Mouse (Mus musculus) small intestine, adult 2 months (tissue): ENCODE data around the gene Dus1l. TPM values are rescaled to one million over a fixed set of nuclear protein-coding genes. Genes with fewer than 3 reads are reported as not detected.
"Not testable (repeated sequence)": the region's sequence is repeated elsewhere in the genome, so short reads cannot be mapped to it uniquely, and the experiment has no call there.

Experiments used
- H3K27ac ChIP-seq: fragments of 200-500 bp; 2 replicates; pipeline ENCODE4 v1.5.1; 2012; ENCODE audit warnings: low read depth, low read length, control low read depth, inconsistent platforms; ENCODE audit not compliant: insufficient read depth
- H3K27me3 ChIP-seq: fragments of 200-500 bp; 2 replicates; pipeline ENCODE4 v1.6.1; 2012; ENCODE audit warnings: mild to moderate bottlenecking, moderate library complexity, low read length, inconsistent platforms; ENCODE audit not compliant: control insufficient read depth, insufficient read depth
- H3K36me3 ChIP-seq: fragments of 200-500 bp; 2 replicates; pipeline ENCODE4 v1.6.1; 2012; ENCODE audit warnings: mild to moderate bottlenecking, low read length, control low read depth, inconsistent platforms; ENCODE audit not compliant: control insufficient read depth, insufficient read depth
- H3K4me1 ChIP-seq: fragments of 200-500 bp; 2 replicates; pipeline ENCODE4 v1.6.1; 2012; ENCODE audit warnings: low read length, inconsistent platforms, mixed read lengths; ENCODE audit not compliant: control insufficient read depth, insufficient read depth, insufficient read length
- H3K4me3 ChIP-seq: fragments of 200-500 bp; 2 replicates; pipeline ENCODE4 v1.5.1; 2012; ENCODE audit warnings: low read depth, mild to moderate bottlenecking, control low read depth, inconsistent platforms, low read length, moderate library complexity
- CTCF ChIP-seq: fragments of 200-500 bp; IDR thresholded peaks from 2 replicates; pipeline ENCODE4 v1.5.1; 2012; ENCODE audit warnings: low read depth, mild to moderate bottlenecking, control low read depth, inconsistent platforms, low read length, moderate library complexity, mixed read lengths; ENCODE audit not compliant: insufficient replicate concordance, insufficient read length; ENCODE audit errors: extremely low read depth
- POLR2A ChIP-seq: fragments of 200-500 bp; IDR thresholded peaks from 2 replicates; pipeline ENCODE4 v1.6.1; 2012; ENCODE audit warnings: low read depth, mild to moderate bottlenecking, control low read depth, inconsistent platforms, low read length, moderate library complexity
- WGBS: fragments of 180-500 bp; shearing (Covaris S2); methylation state at CpG from one replicate; pipeline ENCODE4 v1.1.7; 2018; 5-methylcytosine and 5-hydroxymethylcytosine counted together
- polyA plus RNA-seq: library from polyadenylated mRNA; depleted of rRNA; stranded (reverse); fragments of >200 nt; gene quantifications from 2 replicates; pipeline ENCODE4 v1.2.3, GENCODE M21; 2012; rRNA removed

Dus1l gene
- polyA plus RNA-seq = 24.1 and 29.0 TPM in 2 replicates

DNA sequence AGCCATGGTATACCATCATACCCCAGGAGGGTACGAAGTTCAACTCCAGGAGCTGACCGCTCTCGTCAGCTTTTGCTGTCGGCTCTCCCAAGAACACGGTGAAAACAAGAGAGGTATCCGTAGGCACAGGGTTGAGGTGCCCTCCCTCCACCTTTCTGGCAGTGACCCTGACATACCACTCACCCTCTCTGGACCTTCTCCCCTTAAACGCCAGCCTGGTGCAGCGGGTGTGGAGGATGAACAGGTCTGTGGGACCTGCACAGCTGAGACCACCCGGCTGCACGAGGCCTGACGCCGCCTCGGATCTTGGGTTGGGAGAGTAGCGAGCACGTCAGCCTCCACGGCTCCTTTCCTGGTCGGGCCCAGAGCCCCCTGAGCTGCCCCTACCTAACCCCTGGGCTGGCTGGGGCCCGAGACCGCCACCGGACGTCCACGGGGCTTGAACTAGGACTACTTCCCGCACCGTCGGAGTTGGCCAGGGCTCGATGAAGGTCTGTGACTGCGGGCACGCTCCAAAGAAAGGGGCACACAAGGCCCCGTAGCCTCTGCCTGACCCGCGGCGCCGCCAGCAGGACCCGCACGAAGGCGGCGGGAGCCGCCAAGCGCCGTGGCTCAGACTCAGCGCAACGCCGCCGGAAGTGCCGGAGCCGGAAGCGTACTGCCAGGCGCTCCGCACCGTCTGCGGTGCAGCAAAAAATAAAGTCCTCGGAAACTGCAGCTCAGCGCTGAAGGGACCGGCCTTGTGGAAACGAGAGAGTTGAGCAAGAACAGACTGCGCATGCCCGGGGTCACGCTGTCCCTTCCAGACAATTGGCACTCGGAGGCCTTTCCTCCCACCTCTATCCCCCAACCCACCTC, at the start of gene Dus1l:
Gene Dus1l (minus strand): TSS at position 648 of the 858 bp plus-strand sequence.
- Histone ChIP-seq H3K4me1 (peaks cover 6% of the 10 kb centered on the region; the same call in 1 of the 2 replicates), H3K27me3 (no peaks in the 10 kb centered on the region), H3K27ac (no peak within 1 kb of the TSS), H3K4me3 (peak within 1 kb of the TSS; percentile 74), H3K36me3 (peaks cover 22% of the 10 kb centered on the region)
- TF ChIP-seq CTCF (no peak), POLR2A (peak; percentile 70)
- WGBS = under 1% methylated on average over 59 of the region's 59 CpGs

DNA sequence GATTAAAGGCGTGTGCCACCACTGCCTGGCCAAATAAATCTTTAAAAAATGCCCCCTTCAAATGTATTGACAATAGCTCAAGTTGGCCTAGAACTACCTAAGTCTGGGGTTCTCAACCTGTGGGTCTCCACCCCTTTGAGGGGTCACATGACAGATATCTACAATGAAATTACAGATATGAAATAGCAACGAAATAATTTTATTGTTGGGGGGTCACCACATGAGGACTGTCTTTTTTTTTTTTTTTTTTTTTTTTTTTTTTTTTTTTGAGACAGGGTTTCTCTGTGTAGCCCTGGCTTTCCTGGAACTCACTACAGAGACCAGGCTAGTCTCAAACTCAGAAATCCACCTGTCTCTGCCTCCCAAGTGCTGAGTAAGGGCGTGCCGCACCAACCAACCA, 48.1 kb upstream of the Dus1l start:
- Histone ChIP-seq H3K4me3 (no peak overlapping the region), H3K27me3 (no peaks in the 10 kb centered on the region), H3K27ac (no peak overlapping the region), H3K4me1 (no peaks in the 10 kb centered on the region; the same call in 1 of the 2 replicates), H3K36me3 (no peaks in the 10 kb centered on the region)
- TF ChIP-seq POLR2A = no peak
- TF ChIP-seq CTCF = no peak
- WGBS = 91% methylated on average over 4 of the region's 4 CpGs

GRCm38 (mm10) chr11:120833555-120834280, 37.5 kb upstream of the Dus1l start:
- Histone ChIP-seq H3K27ac (no peak overlapping the region), H3K36me3 (no peaks in the 10 kb centered on the region), H3K4me3 (no peak overlapping the region), H3K4me1 (peaks cover 4% of the 10 kb centered on the region; the same call in 1 of the 2 replicates), H3K27me3 (no peaks in the 10 kb centered on the region)
- TF ChIP-seq POLR2A = no peak
- no peak for TF ChIP-seq CTCF
- WGBS = 41% methylated on average over 8 of the region's 8 CpGs

DNA sequence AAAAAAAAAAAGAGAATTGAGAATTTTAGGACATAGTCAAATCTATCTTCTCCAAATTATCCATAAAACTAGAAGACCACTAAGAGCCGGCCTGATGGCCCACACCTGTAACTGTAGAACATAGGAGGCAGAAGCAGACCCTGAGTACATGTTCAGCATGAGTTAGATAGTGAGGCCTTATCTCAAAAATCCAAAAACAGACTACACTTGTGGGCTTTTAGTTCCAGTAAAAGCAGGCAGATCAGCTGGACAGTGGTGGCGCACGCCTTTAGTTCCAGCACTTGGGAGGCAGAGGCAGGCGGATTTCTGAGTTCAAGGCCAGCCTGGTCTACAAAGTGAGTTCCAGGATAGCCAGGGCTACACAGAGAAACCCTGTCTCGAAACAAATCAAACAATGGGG, 36.8 kb upstream of the Dus1l start:
- H3K27me3 ChIP-seq, H3K4me3 ChIP-seq, H3K4me1 ChIP-seq, H3K27ac ChIP-seq, H3K36me3 ChIP-seq: not testable (repeated sequence)
- 96% methylated on average over 5 of the region's 5 CpGs for WGBS

DNA sequence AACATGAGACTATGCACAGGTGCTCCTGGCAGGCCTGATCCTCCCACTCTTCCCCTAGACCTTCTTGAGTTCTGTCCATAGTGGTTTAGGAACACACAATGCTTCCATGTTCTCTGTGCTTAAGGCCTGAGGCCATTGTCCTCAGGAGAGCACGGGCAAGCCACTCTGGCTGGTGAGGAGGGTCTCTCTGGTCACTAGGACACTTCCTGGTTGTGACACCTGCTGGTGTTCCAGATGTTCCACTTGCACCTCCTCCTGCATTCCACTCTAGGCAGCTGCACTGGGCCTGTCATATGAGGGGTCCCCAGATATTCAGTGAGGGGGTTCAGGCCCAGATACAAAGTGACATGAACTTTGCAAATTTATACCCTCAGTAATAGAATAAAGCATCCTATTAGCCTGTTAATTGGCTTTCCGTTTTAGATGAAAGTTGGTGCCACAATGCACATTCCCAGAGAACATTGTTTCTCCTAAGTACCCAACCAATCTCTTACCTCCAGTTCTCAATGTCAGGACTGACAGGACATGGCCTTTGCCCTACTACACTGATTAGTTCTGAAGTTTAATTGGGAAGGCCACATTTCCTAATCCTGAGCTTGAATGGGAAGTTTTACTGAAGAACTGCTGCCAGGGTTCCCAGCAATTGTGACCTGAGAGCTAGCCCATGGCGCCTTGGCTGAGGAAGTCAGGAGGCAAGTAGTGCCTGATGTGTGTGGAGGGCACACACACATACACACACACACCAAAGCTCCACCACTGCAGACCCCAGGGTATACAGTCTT, 35.6 kb upstream of the Dus1l start:
- no peak overlapping the region for H3K27ac ChIP-seq
- H3K27me3 ChIP-seq = no peaks in the 10 kb centered on the region
- H3K4me3 ChIP-seq = no peak overlapping the region
- WGBS = 76% methylated on average over 3 of the region's 3 CpGs
- H3K4me1 ChIP-seq = peaks cover 4% of the 10 kb centered on the region; the same call in 1 of the 2 replicates
- H3K36me3 ChIP-seq = no peaks in the 10 kb centered on the region
- TF ChIP-seq POLR2A (no peak), CTCF (no peak)

GRCm38 (mm10) chr11:120830686-120831085, 34.5 kb upstream of the Dus1l start:
- 89% methylated on average over 12 of the region's 12 CpGs for WGBS
- no peaks in the 10 kb centered on the region for H3K27me3 ChIP-seq
- H3K36me3 ChIP-seq = no peaks in the 10 kb centered on the region
- no peak overlapping the region for H3K4me3 ChIP-seq
- H3K27ac ChIP-seq = no peak overlapping the region
- peaks cover 4% of the 10 kb centered on the region; the same call in 1 of the 2 replicates for H3K4me1 ChIP-seq
- TF ChIP-seq CTCF (no peak), POLR2A (no peak)
